Mouse (Mus musculus) ZHBTc4 (cell line): Measurements from ENCODE around the gene Mmd.
A peak's percentile ranks its signal among the peaks of the same experiment; 100 is the strongest.

Source experiments
- DNase-seq: peaks from one replicate; pipeline ENCODE4 v3.0.0-alpha.2; 2011; ENCODE audit warnings: low read depth, low spot score

Mmd gene

GRCm38 (mm10) chr11:90283601-90284000 lies 34.3 kb downstream of the Mmd start:
- DNase-seq = no peak

- no peak for DNase-seq
Measured at GRCm38 (mm10) chr11:90284079-90284478, 34.8 kb downstream of the Mmd start.

GRCm38 (mm10) chr11:90284623-90285022 lies 35.4 kb downstream of the Mmd start:
- DNase-seq = no peak

- no peak for DNase-seq
Measured at GRCm38 (mm10) chr11:90286550-90287154, 37.4 kb downstream of the Mmd start.

GRCm38 (mm10) chr11:90291156-90291555 lies 41.9 kb downstream of the Mmd start:
- DNase-seq = no peak

GRCm38 (mm10) chr11:90292766-90293165 lies 43.5 kb downstream of the Mmd start:
- DNase-seq = no peak

- DNase-seq = no peak
Measured at GRCm38 (mm10) chr11:90294622-90295021, 45.4 kb downstream of the Mmd start.

GRCm38 (mm10) chr11:90306067-90306466 lies 56.8 kb downstream of the Mmd start:
- DNase-seq = no peak

GRCm38 (mm10) chr11:90306993-90307392 lies 57.7 kb downstream of the Mmd start:
- DNase-seq = peak; percentile 61

- DNase-seq = no peak
Measured at GRCm38 (mm10) chr11:90314606-90315005, 65.3 kb downstream of the Mmd start.

GRCm38 (mm10) chr11:90317482-90317881 lies 68.2 kb downstream of the Mmd start:
- DNase-seq = peak; percentile 51

GRCm38 (mm10) chr11:90320922-90321321 lies 71.7 kb downstream of the Mmd start:
- no peak for DNase-seq

GRCm38 (mm10) chr11:90324597-90324996 lies 75.3 kb downstream of the Mmd start:
- DNase-seq = no peak

- no peak for DNase-seq
Measured at GRCm38 (mm10) chr11:90326146-90326545, 76.9 kb downstream of the Mmd start.

GRCm38 (mm10) chr11:90326836-90327235 lies 77.6 kb downstream of the Mmd start:
- no peak for DNase-seq
